Mouse (Mus musculus) forebrain, embryonic 10.5 days (tissue): ENCODE measurements around the gene Mprip. TPM values are rescaled to one million over a fixed set of nuclear protein-coding genes. Genes with fewer than 3 reads are reported as not detected.

Experiments
- DNase-seq: peaks from one replicate; pipeline ENCODE4 v3.0.0-alpha.2; 2017; ENCODE audit warnings: low spot score; ENCODE audit errors: extremely low spot score
- H3K27ac ChIP-seq: fragments of 300-500 bp; sonication (generic); 2 replicates; pipeline ENCODE4 v1.5.1; 2016; ENCODE audit warnings: mild to moderate bottlenecking
- H3K27me3 ChIP-seq: fragments of 300-500 bp; sonication (generic); 2 replicates; pipeline ENCODE4 v1.6.1; 2016; ENCODE audit warnings: mild to moderate bottlenecking; ENCODE audit not compliant: poor library complexity, severe bottlenecking
- H3K36me3 ChIP-seq: fragments of 300-500 bp; sonication (generic); replicated peaks from 2 replicates; pipeline ENCODE4 v1.6.1; 2016; ENCODE audit warnings: mild to moderate bottlenecking, moderate library complexity
- H3K4me1 ChIP-seq: fragments of 300-500 bp; sonication (generic); 2 replicates; pipeline ENCODE4 v1.6.1; 2016
- H3K4me3 ChIP-seq: fragments of 300-500 bp; sonication (generic); 2 replicates; pipeline ENCODE4 v1.5.1; 2016; ENCODE audit warnings: mild to moderate bottlenecking, moderate library complexity
- H3K9me3 ChIP-seq: fragments of 300-500 bp; sonication (generic); 2 replicates; pipeline ENCODE4 v1.6.1; 2016; ENCODE audit warnings: mild to moderate bottlenecking, moderate library complexity
- WGBS: fragments of 180-500 bp; shearing (Covaris S2); methylation state at CpG from one replicate; pipeline ENCODE4 v1.1.7; 2016; 5-methylcytosine and 5-hydroxymethylcytosine counted together
- polyA plus RNA-seq: library from polyadenylated mRNA; unstranded; fragments of >200 nt; fragmentation: Nextera tagmentation; extraction: Ambion mirVana; gene quantifications from 2 replicates; pipeline ENCODE4 v1.2.1, GENCODE M21; 2016

Mprip gene
- polyA plus RNA-seq, 1 experiment from 2014 or later: 28.3 TPM

- Histone ChIP-seq H3K4me1 (no peaks in the 10 kb centered on the region), H3K9me3 (no peaks in the 10 kb centered on the region), H3K27ac (no peak overlapping the region), H3K27me3 (no peaks in the 10 kb centered on the region), H3K4me3 (no peak overlapping the region), H3K36me3 (peaks cover 98% of the 10 kb centered on the region)
- WGBS: 93% methylated on average over 9 of the region's 9 CpGs
- no peak for DNase-seq
Observed at GRCm38 (mm10) chr11:59758191-59758985, 97.3 kb downstream of the Mprip start.

DNA sequence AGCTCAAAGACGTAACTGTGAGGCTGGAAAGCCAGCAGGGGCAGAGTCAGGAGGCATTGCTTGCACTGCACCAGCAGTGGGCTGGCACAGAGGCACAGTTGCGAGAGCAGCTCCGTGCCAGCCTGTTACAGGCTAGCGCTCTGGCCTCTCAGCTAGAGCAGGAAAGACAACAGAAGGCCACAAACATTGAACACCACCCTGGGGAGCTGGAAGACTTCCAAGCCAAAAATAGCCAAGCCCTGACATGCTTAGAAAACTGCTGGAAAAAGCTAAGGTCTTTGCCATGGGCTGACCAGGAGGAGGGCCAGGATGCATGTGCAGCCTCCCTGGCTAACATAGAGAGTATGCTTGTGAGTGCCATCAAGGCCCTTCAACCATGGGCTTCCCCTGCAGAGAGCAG lies 98.1 kb downstream of the Mprip start:
- 93% methylated on average over 4 of the region's 4 CpGs for WGBS
- peaks cover 97% of the 10 kb centered on the region for H3K36me3 ChIP-seq

GRCm38 (mm10) chr11:59759626-59760025 lies 98.5 kb downstream of the Mprip start:
- WGBS: 90% methylated on average over 2 of the region's 2 CpGs
- no peak for DNase-seq
- Histone ChIP-seq H3K27ac (no peak overlapping the region), H3K27me3 (no peaks in the 10 kb centered on the region), H3K9me3 (no peaks in the 10 kb centered on the region), H3K4me3 (no peak overlapping the region), H3K36me3 (peaks cover 97% of the 10 kb centered on the region), H3K4me1 (no peaks in the 10 kb centered on the region)

More for the DNA sequence above, 98.1 kb downstream of the Mprip start:
- Histone ChIP-seq H3K27me3 (no peaks in the 10 kb centered on the region), H3K4me3 (no peak overlapping the region), H3K27ac (no peak overlapping the region), H3K4me1 (no peaks in the 10 kb centered on the region), H3K9me3 (no peaks in the 10 kb centered on the region)
- DNase-seq: no peak

- Histone ChIP-seq H3K27ac (no peak overlapping the region), H3K4me1 (no peaks in the 10 kb centered on the region), H3K4me3 (no peak overlapping the region), H3K9me3 (no peaks in the 10 kb centered on the region), H3K27me3 (no peaks in the 10 kb centered on the region), H3K36me3 (peaks cover 97% of the 10 kb centered on the region)
- 93% methylated on average over 6 of the region's 6 CpGs for WGBS
- DNase-seq: no peak
Observed at GRCm38 (mm10) chr11:59760796-59761195, 99.7 kb downstream of the Mprip start.

DNA sequence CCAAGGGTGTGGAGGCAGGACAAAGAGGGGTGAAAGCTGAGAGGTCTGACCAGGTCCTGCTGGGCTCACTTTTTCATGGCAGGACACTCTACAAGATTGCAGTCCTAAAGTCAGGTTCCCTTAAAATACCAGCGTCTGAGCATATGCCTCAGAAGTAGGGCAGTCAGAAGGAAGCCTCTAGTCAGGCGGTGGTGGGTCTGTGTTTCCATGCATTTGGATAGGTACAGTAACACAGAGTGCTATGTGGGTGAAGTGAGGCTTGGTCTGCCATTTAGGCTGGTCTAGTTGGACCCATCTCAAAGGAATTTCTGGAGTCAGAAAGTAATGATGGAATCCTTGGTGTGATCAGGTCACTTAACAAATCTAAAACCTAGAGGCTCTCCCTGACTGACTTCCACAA lies 108.2 kb downstream of the Mprip start:
- 91% methylated on average over 2 of the region's 2 CpGs for WGBS
- Histone ChIP-seq H3K36me3 (peaks cover 99% of the 10 kb centered on the region), H3K9me3 (no peaks in the 10 kb centered on the region)

GRCm38 (mm10) chr11:59769738-59770137 lies 108.6 kb downstream of the Mprip start:
- Histone ChIP-seq H3K27ac (no peak overlapping the region), H3K27me3 (no peaks in the 10 kb centered on the region), H3K4me3 (no peak overlapping the region), H3K36me3 (peaks cover 99% of the 10 kb centered on the region), H3K9me3 (no peaks in the 10 kb centered on the region), H3K4me1 (no peaks in the 10 kb centered on the region)
- 89% methylated on average over 6 of the region's 6 CpGs for WGBS
- no peak for DNase-seq

More for the DNA sequence above, 108.2 kb downstream of the Mprip start:
- Histone ChIP-seq H3K27me3 (no peaks in the 10 kb centered on the region), H3K4me3 (no peak overlapping the region), H3K27ac (no peak overlapping the region), H3K4me1 (no peaks in the 10 kb centered on the region)
- DNase-seq: no peak

DNA sequence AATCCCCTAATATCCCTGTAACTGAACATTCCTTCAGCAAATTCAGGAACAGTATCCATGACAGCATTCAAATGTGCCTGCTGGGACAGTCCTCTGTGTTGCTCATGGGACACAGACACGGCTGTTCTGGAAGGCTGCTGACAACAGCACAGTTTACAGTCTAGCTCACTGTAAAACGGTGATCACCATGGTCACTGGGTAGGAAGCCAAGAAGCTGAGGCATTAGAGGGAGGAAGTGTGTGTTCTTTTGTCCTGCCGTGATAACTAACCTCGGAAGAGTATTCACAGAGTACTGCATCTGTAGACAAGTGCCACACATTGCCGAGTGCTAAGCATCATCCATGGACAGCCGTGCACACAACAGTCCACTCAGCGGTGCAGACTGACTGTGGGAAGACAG lies 109.6 kb downstream of the Mprip start:
- Histone ChIP-seq H3K36me3 (peaks cover 99% of the 10 kb centered on the region), H3K27ac (no peak overlapping the region), H3K27me3 (no peaks in the 10 kb centered on the region), H3K4me1 (no peaks in the 10 kb centered on the region), H3K4me3 (no peak overlapping the region), H3K9me3 (no peaks in the 10 kb centered on the region)
- no peak for DNase-seq
- WGBS: 89% methylated on average over 7 of the region's 7 CpGs

DNA sequence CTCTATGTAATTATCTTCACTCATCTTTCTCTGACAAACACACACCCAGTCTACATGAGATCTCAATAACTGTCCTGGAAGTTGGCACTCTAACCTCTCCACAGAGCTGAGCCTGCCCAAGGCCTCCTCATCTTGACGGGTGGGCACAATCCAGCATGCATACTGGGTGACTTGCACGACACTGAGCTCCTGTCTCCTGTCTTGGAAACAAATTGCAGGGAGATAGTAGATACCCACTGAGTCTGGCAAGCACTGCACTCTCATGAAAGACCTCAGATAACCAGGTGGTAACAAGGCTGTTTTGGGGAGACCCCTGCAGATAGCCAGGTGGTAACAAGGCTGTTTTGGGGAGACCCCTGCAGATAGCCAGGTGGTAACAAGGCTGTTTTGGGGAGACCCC lies 111.2 kb downstream of the Mprip start:
- Histone ChIP-seq H3K36me3 (peaks cover 99% of the 10 kb centered on the region), H3K9me3 (no peaks in the 10 kb centered on the region), H3K4me1 (no peaks in the 10 kb centered on the region), H3K4me3 (no peak overlapping the region), H3K27ac (no peak overlapping the region), H3K27me3 (no peaks in the 10 kb centered on the region)
- 91% methylated on average over 2 of the region's 2 CpGs for WGBS
- no peak for DNase-seq

DNA sequence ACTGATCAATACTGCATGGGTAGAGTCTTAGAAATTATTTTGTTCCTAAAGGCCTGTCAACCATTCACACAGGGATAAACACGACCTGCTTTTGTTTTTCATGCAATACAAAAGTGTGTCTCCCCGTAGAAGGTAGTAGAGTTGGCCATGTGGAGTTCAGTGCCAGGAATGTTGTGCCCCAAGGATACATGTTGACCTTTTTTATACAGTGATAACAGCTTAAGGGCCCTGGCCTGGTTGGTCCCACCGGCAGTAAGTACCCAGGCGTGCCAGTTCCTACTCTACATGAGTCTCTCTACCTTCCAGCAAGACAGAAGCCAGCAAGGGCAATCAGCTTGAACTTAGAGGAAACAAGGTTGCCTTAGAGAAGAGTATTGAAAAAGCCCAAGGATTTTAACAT lies 111.8 kb downstream of the Mprip start:
- H3K9me3 ChIP-seq: no peaks in the 10 kb centered on the region
- 87% methylated on average over 4 of the region's 4 CpGs for WGBS
- peaks cover 98% of the 10 kb centered on the region for H3K36me3 ChIP-seq
- H3K27ac ChIP-seq: no peak overlapping the region
- H3K4me3 ChIP-seq: no peak overlapping the region
- H3K27me3 ChIP-seq: no peaks in the 10 kb centered on the region
- H3K4me1 ChIP-seq: no peaks in the 10 kb centered on the region
- DNase-seq: no peak

- Histone ChIP-seq H3K27me3 (no peaks in the 10 kb centered on the region), H3K4me3 (no peak overlapping the region), H3K36me3 (peaks cover 92% of the 10 kb centered on the region), H3K4me1 (no peaks in the 10 kb centered on the region), H3K27ac (no peak overlapping the region), H3K9me3 (no peaks in the 10 kb centered on the region)
- DNase-seq: no peak
- WGBS: 94% methylated on average over 4 of the region's 4 CpGs
Observed at GRCm38 (mm10) chr11:59774522-59774921, 113.4 kb downstream of the Mprip start.

GRCm38 (mm10) chr11:59775435-59776148 lies 114.5 kb downstream of the Mprip start:
- DNase-seq: no peak
- peaks cover 81% of the 10 kb centered on the region for H3K36me3 ChIP-seq
- H3K27me3 ChIP-seq: no peaks in the 10 kb centered on the region

DNA sequence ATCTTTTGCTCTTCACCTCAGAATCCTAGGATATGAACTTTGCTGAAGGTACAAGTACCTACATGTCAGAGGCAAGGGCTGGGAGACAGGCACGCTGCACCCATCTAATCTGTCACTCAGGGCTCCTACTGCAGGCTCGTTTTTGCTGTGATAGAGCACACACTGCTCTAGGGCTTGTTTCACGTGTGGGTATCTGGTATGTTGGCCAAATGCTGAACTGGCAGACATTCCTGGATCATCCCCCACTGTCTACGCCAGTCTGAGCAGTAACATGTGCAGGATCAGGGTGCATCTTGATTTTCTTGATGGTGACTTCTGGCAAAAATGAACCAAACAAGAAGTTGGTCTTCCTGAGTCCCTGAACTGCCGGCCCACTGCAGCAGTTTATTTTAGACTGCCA lies 116.2 kb downstream of the Mprip start:
- Histone ChIP-seq H3K27me3 (no peaks in the 10 kb centered on the region), H3K4me1 (peaks cover 6% of the 10 kb centered on the region), H3K4me3 (no peak overlapping the region), H3K9me3 (no peaks in the 10 kb centered on the region), H3K36me3 (peaks cover 65% of the 10 kb centered on the region), H3K27ac (no peak overlapping the region)
- no peak for DNase-seq
- WGBS: 87% methylated on average over 5 of the region's 5 CpGs

More at GRCm38 (mm10) chr11:59775435-59776148, 114.5 kb downstream of the Mprip start:
- 87% methylated on average over 13 of the region's 13 CpGs for WGBS
- no peaks in the 10 kb centered on the region for H3K4me1 ChIP-seq
- H3K27ac ChIP-seq: no peak overlapping the region
- no peaks in the 10 kb centered on the region for H3K9me3 ChIP-seq
- no peak overlapping the region for H3K4me3 ChIP-seq

- Histone ChIP-seq H3K9me3 (no peaks in the 10 kb centered on the region), H3K27me3 (no peaks in the 10 kb centered on the region), H3K36me3 (peaks cover 54% of the 10 kb centered on the region), H3K4me3 (no peak overlapping the region), H3K27ac (no peak overlapping the region), H3K4me1 (peaks cover 7% of the 10 kb centered on the region)
- DNase-seq: peak; percentile 71
- 51% methylated on average over 9 of the region's 9 CpGs for WGBS
Observed at GRCm38 (mm10) chr11:59778181-59778873, 117.2 kb downstream of the Mprip start.
